Mouse (Mus musculus): ENCODE results near the gene Pcx. TPM values are rescaled to one million over a fixed set of nuclear protein-coding genes. Genes with fewer than 3 reads are reported as not detected.

The Pcx gene
- polyA plus RNA-seq, 1 experiment from 2014 or later, result 11.6 TPM

DNA sequence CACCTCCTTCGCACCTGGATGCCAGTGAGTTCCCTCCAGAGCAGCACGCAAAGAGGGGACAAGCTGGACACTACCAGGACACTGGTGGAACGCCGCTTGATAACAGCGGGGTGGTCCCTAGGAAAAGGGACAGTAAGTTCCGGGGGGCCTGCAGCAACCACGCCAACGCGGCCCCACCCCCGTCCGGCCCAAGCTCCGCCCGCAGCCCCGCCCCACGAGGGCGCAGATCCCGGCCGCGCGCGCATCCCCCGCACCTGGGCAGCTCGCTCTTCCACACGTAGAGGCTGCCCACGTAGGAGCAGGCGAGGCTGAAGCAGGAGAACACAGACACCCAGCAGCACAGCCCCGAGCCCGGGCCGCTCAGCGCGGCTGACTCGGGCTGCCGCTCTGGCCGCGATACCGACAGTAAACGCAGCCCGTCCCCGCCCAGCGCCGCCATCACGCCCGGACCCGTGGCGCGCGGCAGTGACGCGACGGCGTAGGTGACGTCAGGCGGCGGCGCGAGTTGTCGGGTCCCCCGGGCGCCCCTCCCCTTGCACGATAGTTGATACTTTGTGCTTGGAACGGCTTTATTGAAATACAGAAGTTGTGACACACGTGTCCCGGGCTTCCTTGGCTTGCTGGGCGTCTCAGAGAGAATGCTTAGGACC lies 115.0 kb downstream of the Pcx start, which contains the start of gene Rce1:
TSS of gene Rce1 (minus strand) at position 463 of the 650 bp plus-strand sequence.
- Histone ChIP-seq H3K9me3 (no peaks in the 10 kb centered on the region), H3K4me3 (peak within 1 kb of the TSS; percentile 84), H3K27me3 (replicated peaks) (no peaks in the 10 kb centered on the region), H3K27ac (replicated peaks) (peak within 1 kb of the TSS; percentile 72), H3K9ac (peak within 1 kb of the TSS; percentile 97), H3K36me3 (peaks cover 40% of the 10 kb centered on the region), H3K4me1 (peaks cover 31% of the 10 kb centered on the region), H3K4me2 (peak within 1 kb of the TSS; percentile 89)
- WGBS, result under 1% methylated on average over 64 of the region's 64 CpGs
- peak; percentile 82 for ATAC-seq (ENCODE audit: extremely low read depth, insufficient number of reproducible peaks, low FRiP score, low TSS enrichment)

- H3K9ac ChIP-seq, result peak overlapping the region; percentile 97
- peak; percentile 37; the same call in 1 of the 2 replicates for ATAC-seq (ENCODE audit: extremely low read depth, insufficient number of reproducible peaks, low FRiP score, low TSS enrichment)
- H3K9me3 ChIP-seq, result no peaks in the 10 kb centered on the region
- H3K27me3 ChIP-seq (replicated peaks), result no peaks in the 10 kb centered on the region
- WGBS, result 3% methylated on average over 35 of the region's 35 CpGs
- H3K36me3 ChIP-seq, result peaks cover 34% of the 10 kb centered on the region
- H3K4me1 ChIP-seq, result peaks cover 31% of the 10 kb centered on the region
- peak overlapping the region; percentile 84 for H3K4me3 ChIP-seq
- peak overlapping the region; percentile 72 for H3K27ac ChIP-seq (replicated peaks)
- H3K4me2 ChIP-seq, result peak overlapping the region; percentile 89
These were observed 115.7 kb downstream of the Pcx start for GRCm38 (mm10) chr19:4625829-4626535.

- Histone ChIP-seq H3K9ac (no peak overlapping the region), H3K36me3 (peaks cover 5% of the 10 kb centered on the region), H3K27me3 (replicated peaks) (peaks cover under 1% of the 10 kb centered on the region; the same call in 1 of the 2 replicates), H3K4me3 (no peak overlapping the region), H3K9me3 (no peaks in the 10 kb centered on the region), H3K27ac (replicated peaks) (no peak overlapping the region), H3K4me2 (no peak overlapping the region), H3K4me1 (peaks cover 31% of the 10 kb centered on the region)
- 0% methylated on average over 1 of the region's 1 CpGs for WGBS
- no peak for ATAC-seq (ENCODE audit: extremely low read depth, insufficient number of reproducible peaks, low FRiP score, low TSS enrichment)
These were observed 118.5 kb downstream of the Pcx start for GRCm38 (mm10) chr19:4628819-4629218.

DNA sequence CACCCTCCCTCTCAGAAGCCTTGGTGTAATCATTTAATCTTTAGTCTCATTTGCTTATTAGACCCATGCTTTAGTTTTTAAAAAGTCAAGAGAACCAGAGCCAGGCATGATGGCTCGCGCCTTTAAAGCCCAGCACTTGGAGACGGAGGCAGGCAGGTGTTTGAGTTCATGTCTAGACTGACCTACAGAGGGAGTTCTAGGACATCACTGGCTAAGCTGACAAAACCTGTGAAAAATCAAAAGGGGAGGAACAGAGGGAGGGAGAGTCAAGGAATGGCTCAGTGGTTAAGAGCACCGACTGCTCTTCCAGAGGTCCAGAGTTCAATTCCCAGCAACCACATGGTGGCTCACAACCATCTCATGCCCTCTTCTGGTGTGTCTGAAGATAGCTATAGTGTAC lies 125.7 kb downstream of the Pcx start:
- H3K9ac ChIP-seq, result no peak overlapping the region
- H3K9me3 ChIP-seq, result no peaks in the 10 kb centered on the region
- 64% methylated on average over 4 of the region's 4 CpGs for WGBS
- no peaks in the 10 kb centered on the region for H3K4me1 ChIP-seq
- H3K4me3 ChIP-seq, result no peak overlapping the region
- H3K4me2 ChIP-seq, result no peak overlapping the region
- H3K36me3 ChIP-seq, result no peaks in the 10 kb centered on the region
- peaks cover 40% of the 10 kb centered on the region for H3K27me3 ChIP-seq (replicated peaks)
- no peak overlapping the region for H3K27ac ChIP-seq (replicated peaks)
- ATAC-seq (ENCODE audit: extremely low read depth, insufficient number of reproducible peaks, low FRiP score, low TSS enrichment), result no peak

GRCm38 (mm10) chr19:4644271-4644670 lies 134.0 kb downstream of the Pcx start:
- Histone ChIP-seq H3K4me2 (no peak overlapping the region), H3K4me1 (no peaks in the 10 kb centered on the region), H3K9me3 (no peaks in the 10 kb centered on the region), H3K9ac (no peak overlapping the region), H3K27me3 (replicated peaks) (peaks cover 36% of the 10 kb centered on the region), H3K36me3 (no peaks in the 10 kb centered on the region), H3K27ac (replicated peaks) (no peak overlapping the region), H3K4me3 (no peak overlapping the region)
- ATAC-seq (ENCODE audit: extremely low read depth, insufficient number of reproducible peaks, low FRiP score, low TSS enrichment), result no peak
- WGBS, result 39% methylated on average over 10 of the region's 10 CpGs

GRCm38 (mm10) chr19:4646917-4647492 lies 136.7 kb downstream of the Pcx start:
- no peaks in the 10 kb centered on the region for H3K36me3 ChIP-seq
- no peak overlapping the region for H3K27ac ChIP-seq (replicated peaks)
- no peak overlapping the region for H3K4me3 ChIP-seq
- H3K27me3 ChIP-seq (replicated peaks), result peaks cover 22% of the 10 kb centered on the region
- no peaks in the 10 kb centered on the region for H3K9me3 ChIP-seq
- H3K9ac ChIP-seq, result no peak overlapping the region
- no peak overlapping the region for H3K4me2 ChIP-seq
- WGBS, result 64% methylated on average over 11 of the region's 11 CpGs
- no peak for ATAC-seq (ENCODE audit: extremely low read depth, insufficient number of reproducible peaks, low FRiP score, low TSS enrichment)
- no peaks in the 10 kb centered on the region for H3K4me1 ChIP-seq

GRCm38 (mm10) chr19:4658156-4658555 lies 147.9 kb downstream of the Pcx start:
- Histone ChIP-seq H3K4me3 (no peak overlapping the region), H3K9me3 (no peaks in the 10 kb centered on the region), H3K27me3 (replicated peaks) (no peaks in the 10 kb centered on the region), H3K4me2 (no peak overlapping the region), H3K4me1 (no peaks in the 10 kb centered on the region), H3K9ac (no peak overlapping the region), H3K36me3 (no peaks in the 10 kb centered on the region), H3K27ac (replicated peaks) (no peak overlapping the region)
- 85% methylated on average over 5 of the region's 5 CpGs for WGBS
- no peak for ATAC-seq (ENCODE audit: extremely low read depth, insufficient number of reproducible peaks, low FRiP score, low TSS enrichment)

DNA sequence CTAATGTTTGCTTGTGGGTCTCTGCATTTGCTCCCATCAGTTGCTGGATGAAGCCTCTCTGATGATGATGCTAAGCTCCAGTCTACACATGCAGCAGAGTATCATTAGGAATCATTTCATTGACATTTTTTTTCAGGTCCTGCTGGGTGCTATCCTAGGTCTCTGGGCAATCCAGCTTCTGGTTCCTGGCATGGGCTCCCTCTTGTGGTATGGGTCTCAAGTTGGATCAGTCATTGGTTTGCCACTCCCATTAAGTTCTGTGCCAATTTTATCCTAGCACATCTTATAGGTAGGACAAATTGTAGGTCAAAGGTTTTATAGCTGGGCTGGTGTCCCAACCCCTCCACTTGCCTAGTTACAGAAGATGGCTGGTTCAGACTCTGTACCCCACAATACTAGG lies 156.5 kb downstream of the Pcx start:
- Histone ChIP-seq H3K36me3 (no peaks in the 10 kb centered on the region), H3K4me1 (no peaks in the 10 kb centered on the region), H3K4me3 (no peak overlapping the region), H3K27ac (replicated peaks) (no peak overlapping the region), H3K9ac (no peak overlapping the region), H3K27me3 (replicated peaks) (peaks cover 4% of the 10 kb centered on the region; the same call in 1 of the 2 replicates), H3K9me3 (no peaks in the 10 kb centered on the region), H3K4me2 (no peak overlapping the region)
- no peak for ATAC-seq (ENCODE audit: extremely low read depth, insufficient number of reproducible peaks, low FRiP score, low TSS enrichment)

DNA sequence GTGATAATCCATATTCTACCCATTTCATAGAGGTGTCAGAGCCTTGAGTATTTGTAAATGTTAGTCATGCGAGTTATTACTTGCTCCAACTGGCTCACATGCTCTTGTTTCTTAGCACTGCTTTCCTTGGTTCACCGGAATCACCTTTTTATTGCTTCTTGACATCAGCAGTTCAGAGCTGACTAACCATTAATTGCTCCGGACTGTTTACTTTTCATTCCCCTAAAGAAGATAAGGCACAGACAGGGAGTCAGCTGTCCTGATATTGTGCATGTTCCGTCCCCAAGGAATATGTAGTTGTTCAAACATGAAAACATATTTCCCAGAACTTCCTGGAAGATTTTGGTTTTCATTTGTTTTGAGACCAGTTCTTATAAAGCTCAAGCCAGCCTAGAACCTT lies 160.5 kb downstream of the Pcx start:
- H3K36me3 ChIP-seq, result no peaks in the 10 kb centered on the region
- ATAC-seq (ENCODE audit: extremely low read depth, insufficient number of reproducible peaks, low FRiP score, low TSS enrichment), result no peak
- no peak overlapping the region for H3K4me2 ChIP-seq
- H3K27me3 ChIP-seq (replicated peaks), result no peaks in the 10 kb centered on the region
- no peaks in the 10 kb centered on the region for H3K4me1 ChIP-seq
- no peaks in the 10 kb centered on the region for H3K9me3 ChIP-seq
- H3K27ac ChIP-seq (replicated peaks), result no peak overlapping the region
- no peak overlapping the region for H3K4me3 ChIP-seq
- no peak overlapping the region for H3K9ac ChIP-seq
- 56% methylated on average over 4 of the region's 4 CpGs for WGBS

Measured in heart, embryonic 13.5 days (tissue).